Mouse (Mus musculus): Measurements from ENCODE around the gene Ttc37. TPM values are rescaled to one million over a fixed set of nuclear protein-coding genes. Genes with fewer than 3 reads are reported as not detected.

Gene Ttc37
- polyA plus RNA-seq (2012; rRNA removed) = 6.4 and 6.9 TPM in 2 replicates

DNA sequence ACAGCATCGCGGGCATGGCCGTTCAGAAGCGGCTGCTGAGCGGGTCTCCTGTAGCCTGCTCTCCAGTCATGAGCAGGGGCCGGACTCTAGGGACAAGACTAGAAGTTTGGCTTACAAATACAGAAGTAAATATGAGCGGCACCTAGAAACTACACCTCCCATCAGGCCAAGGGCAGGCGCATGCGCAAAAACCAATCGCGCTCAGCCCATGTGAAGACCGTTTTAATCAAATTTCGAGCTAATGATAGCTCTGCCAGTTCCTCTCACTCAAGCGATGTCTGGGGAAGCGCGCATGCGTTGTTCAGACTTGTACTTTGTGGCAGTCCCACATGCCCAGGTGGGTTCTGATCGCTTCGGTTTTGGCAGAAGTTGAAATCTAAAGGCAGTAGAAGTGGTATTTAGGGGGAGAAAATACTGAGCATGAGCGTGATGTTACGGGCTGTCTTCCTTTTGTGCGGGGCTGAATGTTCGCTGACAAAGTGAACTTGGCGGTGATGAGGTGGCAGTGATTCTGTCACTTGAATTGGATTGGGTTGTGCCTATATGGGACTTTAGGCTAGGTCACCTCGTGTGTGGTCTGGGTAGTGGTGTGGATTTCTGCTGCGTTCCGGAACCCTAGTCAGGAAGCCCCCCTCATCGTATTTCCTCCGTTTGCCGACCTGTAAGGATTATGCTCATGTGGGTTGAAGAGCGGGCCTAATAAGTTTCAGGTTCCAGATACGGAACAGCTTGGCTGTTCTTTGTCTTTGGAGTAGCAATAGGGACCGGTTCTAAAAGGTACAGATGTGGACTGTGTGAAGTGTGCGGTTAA lies at the start of gene Ttc37, which contains the start of gene Arsk:
Gene Ttc37 (plus strand): TSS at position 242 of the 811 bp plus-strand sequence.
Gene Arsk (minus strand): TSS at position 168 of the 811 bp plus-strand sequence.
- peaks cover 3% of the 10 kb centered on the region; the same call in 1 of the 2 replicates for H3K4me1 ChIP-seq (ENCODE audit: control insufficient read depth, insufficient read depth, low read length)
- no peaks in the 10 kb centered on the region for H3K27me3 ChIP-seq (replicated peaks; ENCODE audit: control insufficient read depth, insufficient read depth, low read length)
- no peak for TF ChIP-seq CTCF (conservative IDR thresholded peaks at IDR 0.05; ENCODE audit: insufficient read depth, insufficient read length, low read depth, low read length)
- peak within 1 kb of the TSS; percentile 89 for H3K4me3 ChIP-seq (ENCODE audit: insufficient read depth, low read depth, low read length)
- H3K36me3 ChIP-seq (ENCODE audit: control insufficient read depth, insufficient read depth, low read length) = no peaks in the 10 kb centered on the region
- WGBS = under 1% methylated on average over 34 of the region's 34 CpGs
- DNase-seq = peak; percentile 98
- H3K27ac ChIP-seq (ENCODE audit: insufficient read depth, low read depth, low read length) = peak within 1 kb of the TSS; percentile 79

DNA sequence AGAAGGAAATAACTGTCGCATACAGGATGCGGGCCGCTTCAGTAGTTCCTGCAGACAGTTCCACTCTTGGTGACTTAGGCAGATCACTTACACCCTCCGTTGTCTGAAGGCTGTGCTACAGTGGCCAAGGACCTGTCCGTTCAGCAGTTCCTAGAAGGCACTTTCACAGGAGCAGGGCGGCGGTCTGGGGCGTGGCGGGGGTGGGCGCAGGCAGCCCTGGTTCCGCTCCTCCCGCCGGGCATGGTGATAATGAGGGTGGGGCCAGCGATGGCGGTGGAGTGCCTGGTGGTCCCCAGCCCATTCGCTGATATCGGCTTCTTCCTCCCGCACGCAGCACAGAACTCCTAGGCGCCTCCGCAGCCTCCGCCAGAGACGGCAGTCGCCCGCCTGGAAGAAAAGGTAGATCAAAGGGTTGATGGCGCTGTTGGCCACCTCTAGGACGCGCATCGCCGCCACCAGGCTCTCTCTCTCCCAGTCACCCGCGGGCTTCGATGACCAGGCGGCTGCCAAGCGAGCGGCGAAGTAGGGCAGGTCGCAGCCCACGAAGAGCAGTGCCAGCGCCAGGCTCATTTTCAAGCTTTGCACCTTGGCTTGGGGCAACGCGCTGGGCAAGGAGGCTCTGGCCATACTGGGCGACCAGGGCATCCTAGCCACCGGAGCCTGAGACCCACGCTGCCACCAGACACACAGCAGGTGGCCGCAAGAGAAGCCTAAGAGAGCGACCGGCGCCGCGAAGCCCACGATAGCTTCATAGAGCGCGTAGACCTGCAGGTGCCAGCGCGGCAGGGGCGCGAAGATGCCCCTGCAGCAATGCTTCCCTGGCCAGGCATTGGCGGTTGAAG lies 42.9 kb upstream of the Ttc37 start:
- DNase-seq = peak; percentile 42

DNA sequence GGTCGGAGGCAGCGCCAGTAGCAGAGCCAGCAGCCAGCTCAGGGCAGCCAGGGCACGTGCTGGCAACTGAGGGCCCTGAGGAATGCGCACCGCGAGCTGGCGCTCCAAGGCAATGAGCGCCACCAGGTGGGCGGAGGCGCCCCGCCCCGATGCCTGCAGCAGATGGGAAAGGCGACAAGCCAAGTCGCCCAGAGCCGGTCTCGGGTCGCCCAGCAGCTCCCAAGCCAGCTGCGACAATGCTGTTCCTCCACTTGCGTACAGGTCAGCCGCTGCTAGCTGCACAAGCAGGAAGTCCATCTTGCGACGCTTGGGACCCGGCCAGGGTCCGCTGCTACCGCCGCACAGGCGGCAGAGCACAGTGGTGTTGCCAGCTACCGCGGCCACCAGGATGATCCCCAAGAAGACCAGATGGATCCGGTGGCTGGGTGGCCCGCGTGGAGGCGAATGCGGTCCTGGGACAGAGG lies 42.2 kb upstream of the Ttc37 start:
- under 1% methylated on average over 34 of the region's 34 CpGs for WGBS
- Histone ChIP-seq H3K4me3 (ENCODE audit: insufficient read depth, low read depth, low read length) (peak overlapping the region; percentile 39), H3K36me3 (ENCODE audit: control insufficient read depth, insufficient read depth, low read length) (no peaks in the 10 kb centered on the region), H3K4me1 (ENCODE audit: control insufficient read depth, insufficient read depth, low read length) (peaks cover 3% of the 10 kb centered on the region; the same call in 1 of the 2 replicates), H3K27me3 (replicated peaks; ENCODE audit: control insufficient read depth, insufficient read depth, low read length) (no peaks in the 10 kb centered on the region), H3K27ac (ENCODE audit: insufficient read depth, low read depth, low read length) (no peak overlapping the region)
- no peak for TF ChIP-seq POLR2A (IDR thresholded peaks at IDR 0.05; ENCODE audit: low read depth, low read length)
- peak; percentile 50; the same call in 1 of the 2 replicates for TF ChIP-seq CTCF (conservative IDR thresholded peaks at IDR 0.05; ENCODE audit: insufficient read depth, insufficient read length, low read depth, low read length)
- peak; percentile 87 for DNase-seq

More for the DNA sequence above, 42.9 kb upstream of the Ttc37 start:
- peaks cover 3% of the 10 kb centered on the region; the same call in 1 of the 2 replicates for H3K4me1 ChIP-seq (ENCODE audit: control insufficient read depth, insufficient read depth, low read length)
- H3K4me3 ChIP-seq (ENCODE audit: insufficient read depth, low read depth, low read length) = peak overlapping the region; percentile 39
- 2% methylated on average over 59 of the region's 59 CpGs for WGBS
- H3K27me3 ChIP-seq (replicated peaks; ENCODE audit: control insufficient read depth, insufficient read depth, low read length) = no peaks in the 10 kb centered on the region
- no peak for TF ChIP-seq POLR2A (IDR thresholded peaks at IDR 0.05; ENCODE audit: low read depth, low read length)
- no peak for TF ChIP-seq CTCF (conservative IDR thresholded peaks at IDR 0.05; ENCODE audit: insufficient read depth, insufficient read length, low read depth, low read length)
- H3K36me3 ChIP-seq (ENCODE audit: control insufficient read depth, insufficient read depth, low read length) = no peaks in the 10 kb centered on the region
- no peak overlapping the region for H3K27ac ChIP-seq (ENCODE audit: insufficient read depth, low read depth, low read length)

DNA sequence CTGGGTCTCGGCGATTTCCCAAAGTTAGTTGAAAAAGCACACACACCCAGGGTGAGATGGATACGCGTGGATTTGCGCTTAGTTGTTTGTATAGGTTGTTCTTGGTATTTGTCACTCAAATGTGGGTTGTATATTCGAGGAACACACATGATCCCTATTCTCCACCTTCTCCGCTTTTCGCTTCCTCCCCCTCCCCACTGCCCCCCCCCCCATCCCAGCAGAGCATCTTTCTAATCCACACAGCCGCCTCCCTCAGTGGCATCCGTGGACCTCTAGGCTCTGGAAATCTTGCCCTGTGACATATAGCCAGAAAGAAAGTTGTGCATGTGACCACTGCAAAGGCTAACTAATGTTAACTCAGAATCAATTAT lies 41.7 kb upstream of the Ttc37 start, which contains the start of gene Gpr150:
Gene Gpr150 (minus strand): TSS at position 101 of the 371 bp plus-strand sequence.
- no peak for DNase-seq
- H3K27me3 ChIP-seq (replicated peaks; ENCODE audit: control insufficient read depth, insufficient read depth, low read length) = no peaks in the 10 kb centered on the region
- no peak within 1 kb of the TSS for H3K27ac ChIP-seq (ENCODE audit: insufficient read depth, low read depth, low read length)
- peaks cover 3% of the 10 kb centered on the region; the same call in 1 of the 2 replicates for H3K4me1 ChIP-seq (ENCODE audit: control insufficient read depth, insufficient read depth, low read length)
- 18% methylated on average over 10 of the region's 10 CpGs for WGBS
- H3K36me3 ChIP-seq (ENCODE audit: control insufficient read depth, insufficient read depth, low read length) = no peaks in the 10 kb centered on the region
- peak within 1 kb of the TSS; percentile 39 for H3K4me3 ChIP-seq (ENCODE audit: insufficient read depth, low read depth, low read length)
- TF ChIP-seq POLR2A (IDR thresholded peaks at IDR 0.05; ENCODE audit: low read depth, low read length) (no peak), CTCF (conservative IDR thresholded peaks at IDR 0.05; ENCODE audit: insufficient read depth, insufficient read length, low read depth, low read length) (no peak)

DNA sequence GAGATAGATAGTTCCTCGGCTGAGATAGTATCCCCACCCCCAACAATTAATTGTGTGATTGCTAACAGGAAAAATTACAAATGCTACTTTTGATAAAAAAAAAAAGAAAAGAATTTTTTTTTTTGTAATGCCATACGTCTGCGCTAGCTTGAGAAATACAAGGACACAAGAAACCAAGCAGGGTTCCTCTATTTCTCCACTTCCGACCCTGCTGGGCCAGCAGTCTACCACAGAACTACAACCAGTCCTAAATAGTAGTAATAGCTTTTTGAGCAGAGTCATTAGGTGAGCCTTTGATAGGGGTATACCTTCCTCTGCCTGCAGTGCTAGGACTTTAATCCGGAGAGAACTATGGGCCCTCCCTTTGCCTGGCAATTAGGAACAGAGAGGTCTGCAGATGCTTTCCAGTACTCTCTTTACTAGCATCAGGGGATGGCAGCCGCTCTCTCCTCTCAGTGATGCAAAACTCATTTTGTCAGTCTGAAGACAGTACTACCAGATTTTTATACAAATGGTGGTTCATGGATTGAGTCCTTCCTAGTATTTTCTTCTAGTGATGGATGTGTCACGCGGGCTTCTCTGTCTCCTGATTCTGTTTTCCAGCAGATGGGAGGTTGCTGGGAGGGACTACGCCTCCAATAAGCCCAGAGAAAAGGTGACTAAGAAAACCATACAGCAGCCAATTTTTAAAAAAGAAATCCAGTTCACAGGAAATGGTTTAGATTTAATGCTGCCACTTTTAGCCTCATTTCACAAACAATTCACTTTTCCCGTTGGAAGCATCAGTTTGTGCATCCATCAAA lies 41.1 kb upstream of the Ttc37 start:
- 76% methylated on average over 10 of the region's 10 CpGs for WGBS

DNA sequence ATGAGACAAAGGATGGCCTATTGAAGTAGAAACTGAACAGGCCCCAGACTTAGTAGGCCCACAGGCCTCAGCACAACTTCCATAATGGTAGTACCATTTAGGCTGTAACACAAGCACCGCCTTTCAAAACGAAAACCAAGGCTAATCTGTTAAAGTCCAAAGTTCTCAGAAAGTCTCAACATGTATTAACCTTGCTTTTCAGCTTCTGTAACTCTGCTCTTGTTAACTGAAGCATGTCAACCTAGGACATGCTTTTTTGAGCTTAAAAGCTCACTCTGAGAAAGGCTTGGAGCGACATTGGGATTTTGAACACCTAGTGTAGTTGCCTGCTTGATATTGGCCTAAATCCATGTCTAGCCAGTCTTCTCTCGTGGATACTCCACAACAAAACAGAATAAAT lies 38.9 kb upstream of the Ttc37 start:
- H3K27me3 ChIP-seq (replicated peaks; ENCODE audit: control insufficient read depth, insufficient read depth, low read length) = no peaks in the 10 kb centered on the region
- H3K4me1 ChIP-seq (ENCODE audit: control insufficient read depth, insufficient read depth, low read length) = peaks cover 3% of the 10 kb centered on the region; the same call in 1 of the 2 replicates
- TF ChIP-seq CTCF (conservative IDR thresholded peaks at IDR 0.05; ENCODE audit: insufficient read depth, insufficient read length, low read depth, low read length) (no peak), POLR2A (IDR thresholded peaks at IDR 0.05; ENCODE audit: low read depth, low read length) (no peak)
- 55% methylated on average over 4 of the region's 4 CpGs for WGBS
- peak; percentile 79 for DNase-seq
- no peaks in the 10 kb centered on the region for H3K36me3 ChIP-seq (ENCODE audit: control insufficient read depth, insufficient read depth, low read length)
- H3K4me3 ChIP-seq (ENCODE audit: insufficient read depth, low read depth, low read length) = no peak overlapping the region
- H3K27ac ChIP-seq (ENCODE audit: insufficient read depth, low read depth, low read length) = peak overlapping the region; percentile 37; the same call in 1 of the 2 replicates

More for the DNA sequence above, 41.1 kb upstream of the Ttc37 start:
- Histone ChIP-seq H3K4me3 (ENCODE audit: insufficient read depth, low read depth, low read length) (no peak overlapping the region), H3K4me1 (ENCODE audit: control insufficient read depth, insufficient read depth, low read length) (peaks cover 3% of the 10 kb centered on the region; the same call in 1 of the 2 replicates), H3K36me3 (ENCODE audit: control insufficient read depth, insufficient read depth, low read length) (no peaks in the 10 kb centered on the region), H3K27me3 (replicated peaks; ENCODE audit: control insufficient read depth, insufficient read depth, low read length) (no peaks in the 10 kb centered on the region), H3K27ac (ENCODE audit: insufficient read depth, low read depth, low read length) (no peak overlapping the region)
- TF ChIP-seq CTCF (conservative IDR thresholded peaks at IDR 0.05; ENCODE audit: insufficient read depth, insufficient read length, low read depth, low read length) (no peak), POLR2A (IDR thresholded peaks at IDR 0.05; ENCODE audit: low read depth, low read length) (no peak)
- DNase-seq = no peak

All from kidney, adult 2 months (tissue).